Mouse (Mus musculus) lung, postnatal 25 days (tissue): ENCODE results near the gene Slc2a1.

Experiments
- DNase-seq: peaks from one replicate; pipeline ENCODE4 v3.0.0; 2022; ENCODE audit warnings: low spot score

The Slc2a1 gene

DNA sequence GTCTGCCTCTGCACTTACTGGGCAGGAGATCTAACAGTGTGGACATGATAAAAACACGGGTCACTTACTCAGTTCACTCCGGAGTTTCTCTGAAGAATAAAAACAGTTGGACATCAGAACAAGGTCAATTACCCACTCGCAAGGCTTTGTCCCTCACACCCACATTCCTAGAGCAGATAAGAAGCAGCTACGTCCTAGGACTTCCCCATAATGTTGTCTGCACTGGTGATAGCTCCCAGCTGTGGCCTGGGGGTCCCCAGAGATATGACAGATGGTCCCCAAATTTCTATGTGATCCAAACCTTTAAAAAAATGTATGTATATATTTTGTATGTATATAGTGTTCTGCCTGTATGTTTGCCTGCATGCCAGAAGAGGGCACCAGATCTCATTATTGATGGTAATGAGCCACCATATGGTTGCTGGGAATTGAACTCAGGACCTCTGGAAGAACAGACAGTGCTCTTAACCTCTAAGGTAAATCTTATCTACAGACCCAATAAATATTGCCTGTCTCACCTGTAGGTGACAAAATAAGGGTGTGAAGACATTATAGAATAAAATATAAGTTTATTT lies 71.7 kb downstream of the Slc2a1 start:
- DNase-seq = no peak

DNA sequence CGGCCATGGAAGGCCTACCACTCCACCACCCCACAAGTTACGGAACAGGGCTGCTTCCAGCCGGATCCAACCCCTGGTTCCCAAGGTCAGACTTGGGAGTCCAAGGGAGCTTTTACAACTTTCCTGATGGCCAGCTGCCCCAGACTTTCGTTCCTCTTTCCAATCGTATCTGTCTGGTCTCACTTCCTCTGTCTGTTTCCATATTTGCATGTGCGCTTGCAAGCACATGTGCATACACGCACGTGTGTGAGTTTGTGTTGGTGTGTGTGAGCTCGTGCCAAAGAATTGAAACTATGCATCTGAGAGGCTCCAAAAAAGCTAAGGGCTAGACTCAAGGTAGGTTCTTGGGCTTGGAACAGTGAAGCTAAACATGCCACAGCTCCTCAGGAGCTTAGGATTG lies 72.9 kb downstream of the Slc2a1 start:
- DNase-seq = no peak

GRCm38 (mm10) chr4:119183525-119183924 lies 75.0 kb downstream of the Slc2a1 start:
- no peak for DNase-seq

- DNase-seq = no peak
Observed at GRCm38 (mm10) chr4:119185771-119186170, 77.3 kb downstream of the Slc2a1 start.
